Mouse (Mus musculus) B cell, adult (primary cell): ENCODE data around the gene Ccdc62. TPM values are rescaled to one million over a fixed set of nuclear protein-coding genes. Genes with fewer than 3 reads are reported as not detected.

ENCODE experiments used
- total RNA-seq: library from RNA; stranded (reverse); gene quantifications from 4 replicates; pipeline ENCODE4 v1.2.4, GENCODE M21; 2023; ENCODE audit not compliant: inconsistent age

Ccdc62 gene
- total RNA-seq, result 3.5 to 9.7 TPM (median 4.5 TPM) in 4 replicates

DNA sequence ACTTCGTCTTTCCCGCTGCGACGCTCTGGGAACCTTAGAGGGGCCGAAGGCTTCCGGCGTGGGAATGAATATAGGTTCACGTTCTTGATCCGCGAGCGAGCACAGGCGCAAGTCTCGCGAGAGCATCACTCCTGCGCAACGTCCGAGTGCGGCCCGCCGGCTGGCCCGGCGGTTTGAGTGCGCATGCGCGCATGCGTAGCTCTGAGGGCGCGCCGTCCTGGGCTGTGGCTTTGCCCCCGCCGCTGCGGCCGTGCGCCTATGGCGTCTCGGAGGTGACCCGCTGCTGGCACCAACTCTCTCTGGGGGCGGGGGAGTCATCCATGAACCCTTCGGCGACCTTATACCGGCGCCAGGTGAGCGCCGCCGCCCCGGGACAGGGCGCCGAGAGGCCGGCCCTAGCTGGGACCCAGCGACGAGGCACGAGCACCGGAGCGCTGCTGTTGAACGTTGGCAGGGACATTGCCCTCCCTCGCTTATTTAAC is at the start of gene Ccdc62:
TSS of gene Ccdc62 (plus strand) at position 172 of the 482 bp plus-strand sequence.

DNA sequence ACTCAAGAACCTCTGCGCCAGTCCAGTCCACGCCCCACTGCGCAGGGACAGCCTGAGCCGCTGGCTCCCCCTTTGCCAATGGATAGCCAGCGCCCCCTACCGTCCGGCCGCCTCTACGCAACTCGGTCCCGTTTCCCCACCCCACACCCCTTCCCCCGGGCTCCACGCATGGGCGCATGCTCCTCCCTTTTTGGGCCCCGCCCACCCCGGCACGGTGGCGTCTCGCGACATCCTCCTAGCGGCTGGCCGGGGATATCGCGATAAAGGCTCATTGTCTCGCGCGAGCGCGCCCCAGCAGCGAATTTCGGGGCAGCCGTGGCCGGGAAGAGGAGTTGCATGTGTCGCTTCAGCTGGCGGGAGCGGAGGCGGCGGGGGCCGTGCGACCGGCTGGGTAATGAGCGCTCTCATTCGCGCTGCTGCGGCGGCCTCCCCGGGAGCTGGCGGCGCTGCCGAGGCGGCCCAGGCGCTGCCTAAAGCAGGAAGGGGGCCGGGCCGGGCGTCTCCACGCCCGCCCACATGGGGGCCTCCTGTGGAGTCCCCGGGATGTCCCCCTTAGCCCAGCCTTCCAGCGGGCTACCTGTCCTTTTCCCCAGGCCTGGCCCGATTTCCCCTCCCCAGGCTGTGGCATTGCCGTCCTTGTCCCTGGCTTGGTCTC is 23.4 kb upstream of the Ccdc62 start, which contains the start of gene Denr:
TSS of gene Denr (plus strand) at position 200 of the 655 bp plus-strand sequence.

DNA sequence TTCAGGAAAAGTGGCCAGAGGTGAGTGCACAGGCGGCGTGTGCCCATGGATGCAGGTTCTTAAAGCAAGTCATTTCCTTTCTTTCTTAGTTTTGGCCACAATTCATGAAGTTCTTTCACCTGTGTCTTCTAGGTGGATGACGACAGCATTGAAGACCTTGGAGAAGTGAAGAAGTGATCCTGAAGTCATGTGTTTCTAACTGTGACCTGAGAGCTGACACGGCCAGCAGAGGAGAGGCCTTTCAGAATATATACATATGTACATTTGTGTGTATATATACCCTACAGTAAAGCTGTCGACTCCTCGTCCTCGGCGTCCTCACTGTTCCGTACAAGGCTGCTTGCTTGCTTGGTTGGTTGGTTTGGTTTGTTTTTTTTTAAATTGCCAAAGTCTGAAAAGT is 3.4 kb upstream of the Ccdc62 start, which contains the start of gene Gm43518:
TSS of gene Gm43518 (plus strand) at position 301 of the 400 bp plus-strand sequence.

DNA sequence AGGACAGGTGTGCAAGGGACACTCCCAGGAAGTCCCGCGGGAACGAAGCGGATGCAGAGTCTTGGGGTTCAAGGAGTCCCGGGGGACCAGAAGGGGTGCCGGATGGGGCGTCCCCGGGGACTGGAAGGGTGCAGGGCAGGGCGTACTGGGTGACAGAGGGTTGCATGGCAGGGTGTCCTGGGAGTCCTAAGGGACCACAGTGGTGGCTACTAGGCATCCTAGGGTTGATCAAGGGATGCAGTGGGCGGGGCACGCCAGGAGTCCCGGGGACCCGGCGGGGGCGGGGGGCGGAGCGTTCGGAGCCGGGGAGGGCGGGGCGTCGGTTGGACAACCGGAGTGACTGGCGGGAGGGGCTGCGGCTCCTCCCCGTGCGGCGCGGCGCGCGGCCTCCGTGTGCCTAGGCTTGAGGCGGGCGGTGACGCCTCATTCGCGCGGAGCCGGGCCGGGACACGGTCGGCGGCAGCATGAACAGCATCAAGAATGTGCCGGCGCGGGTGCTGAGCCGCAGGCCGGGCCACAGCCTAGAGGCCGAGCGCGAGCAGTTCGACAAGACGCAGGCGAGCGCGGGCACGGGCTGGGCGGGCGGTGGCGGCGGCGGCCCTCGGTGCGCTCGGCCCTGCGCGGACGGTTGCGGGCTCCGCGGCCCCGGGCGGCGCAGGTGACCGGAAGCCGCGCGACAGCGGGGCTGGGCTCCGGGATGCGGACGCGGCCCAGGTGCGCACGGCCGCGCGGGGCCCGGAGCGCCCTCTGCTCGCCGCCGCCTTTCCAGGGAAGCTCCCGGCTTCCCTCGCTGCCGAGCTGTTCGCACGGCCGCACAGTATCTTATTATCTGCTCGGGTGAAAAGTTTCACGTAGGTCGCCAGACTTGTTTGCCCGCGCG is 43.1 kb downstream of the Ccdc62 start, which contains the start of gene Hip1r:
TSS of gene Hip1r (plus strand) at position 330 of the 880 bp plus-strand sequence.

Other genes starting within 250 kb of the Ccdc62 start
- gene Clip1, start 246.1 kb upstream of the Ccdc62 start, total RNA-seq, result 24.8 to 26.2 TPM (median 25.8 TPM) in 4 replicates
- 73.7 to 80.8 TPM (median 77.5 TPM) in 4 replicates for gene Zcchc8, start 209.6 kb upstream of the Ccdc62 start, total RNA-seq
- gene Rsrc2, start 181.3 kb upstream of the Ccdc62 start, total RNA-seq, result 243 to 272 TPM (median 261 TPM) in 4 replicates
- gene Kntc1, start 181.0 kb upstream of the Ccdc62 start, total RNA-seq, result 1.1 to 4.3 TPM (median 1.8 TPM) in 4 replicates
- 0.27 to 0.67 TPM (median 0.40 TPM) in 4 replicates for gene Hcar2, start 65.2 kb upstream of the Ccdc62 start, total RNA-seq
- gene Hcar1, start 50.7 kb upstream of the Ccdc62 start, total RNA-seq, result not detected in 4 replicates
- 37.5 to 42.3 TPM (median 39.0 TPM) in 4 replicates for gene Denr, start 23.5 kb upstream of the Ccdc62 start, total RNA-seq
- 2.8 TPM in 1 of 4 replicates, not detected in the others for gene Gm43518, start 3.3 kb upstream of the Ccdc62 start, total RNA-seq
- gene Hip1r, start 42.9 kb downstream of the Ccdc62 start, total RNA-seq, result 268 to 274 TPM (median 271 TPM) in 4 replicates
- gene Vps37b, start 101.6 kb downstream of the Ccdc62 start, total RNA-seq, result 128 to 156 TPM (median 139 TPM) in 4 replicates
- 2.9 to 3.4 TPM (median 3.2 TPM) in 4 replicates for gene Abcb9, start 165.1 kb downstream of the Ccdc62 start, total RNA-seq
- 19.8 to 21.8 TPM (median 21.2 TPM) in 4 replicates for gene Ogfod2, start 181.6 kb downstream of the Ccdc62 start, total RNA-seq
- 33.3 to 55.2 TPM (median 41.2 TPM) in 4 replicates for gene Arl6ip4, start 185.4 kb downstream of the Ccdc62 start, total RNA-seq